Mouse (Mus musculus) brain, embryonic 14.5 days (tissue): Measurements from ENCODE around the gene Dot1l.

Experiments
- CTCF ChIP-seq: fragments of 200-500 bp; IDR thresholded peaks from 2 replicates; pipeline ENCODE4 v1.5.1; 2012; ENCODE audit warnings: inconsistent platforms, mild to moderate bottlenecking, moderate library complexity, borderline replicate concordance; ENCODE audit not compliant: insufficient read depth, insufficient read length; ENCODE audit errors: extremely low read depth
- POLR2A ChIP-seq: fragments of 200-500 bp; IDR thresholded peaks from 2 replicates; pipeline ENCODE4 v1.6.1; 2012; ENCODE audit warnings: mild to moderate bottlenecking, inconsistent platforms, borderline replicate concordance; ENCODE audit not compliant: poor library complexity, insufficient read depth, insufficient read length, severe bottlenecking; ENCODE audit errors: extremely low read depth

- TF ChIP-seq CTCF (no peak), POLR2A (no peak)
These were observed 49.3 kb downstream of the Dot1l start for GRCm38 (mm10) chr10:80804340-80804739.
